In the genomic region with DNA sequence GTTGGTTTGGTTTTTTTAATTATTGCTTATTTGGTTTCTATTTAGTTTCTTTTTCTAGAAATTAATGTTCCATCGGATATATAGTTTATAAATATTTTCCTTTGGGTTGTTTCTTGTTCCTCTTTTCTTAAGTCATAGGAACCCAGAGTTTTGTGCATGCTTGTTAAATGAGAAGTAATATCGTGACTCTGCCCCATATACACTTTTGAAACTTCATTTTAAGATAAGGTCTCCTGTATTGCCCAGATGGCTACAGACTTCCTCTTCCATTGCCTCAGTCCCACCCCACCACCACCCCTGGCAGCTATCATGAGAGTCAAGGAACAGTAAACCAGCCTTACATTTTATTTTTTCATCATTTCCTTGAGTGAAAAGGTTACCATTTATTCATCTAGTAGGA, we compare ENCODE assay signal across 19 mouse cellular contexts.
"Had no signal": no experiment of that assay in that cellular context is flagged by ENCODE, and none has a peak within 500 bp of the region (broad histone marks: within the 10 kb centered on the region; RNA-seq: fewer than 3 reads in every experiment).

No protein-coding gene starts in this region.

- H3K4me3 ChIP-seq: midbrain, embryonic 10.5 days; midbrain, embryonic 12.5 days; myocyte; neural tube, embryonic 13.5 days; neural tube, embryonic 15.5 days had no signal

- H3K4me1 ChIP-seq: midbrain, embryonic 10.5 days; midbrain, embryonic 12.5 days; neural tube, embryonic 13.5 days; neural tube, embryonic 15.5 days had no signal

- DNase-seq: liver, postnatal 0 days; lung, embryonic 14.5 days; lung, postnatal 10 days; lung, postnatal 4 days; midbrain, embryonic 14.5 days; retina, postnatal 1 day; right cerebral cortex, adult 18-20 months; right cerebral cortex, postnatal 25 days; right cerebral cortex, postnatal 4 days; spleen, adult 18-20 months; thymus, adult 18-20 months; thymus, postnatal 14 days; thymus, postnatal 36 days had no signal

- H3K27me3 ChIP-seq: midbrain, embryonic 12.5 days; neural tube, embryonic 13.5 days; neural tube, embryonic 15.5 days had no signal

- H3K9me3 ChIP-seq: midbrain, embryonic 10.5 days; midbrain, embryonic 12.5 days; neural tube, embryonic 13.5 days; neural tube, embryonic 15.5 days had no signal

- H3K27ac ChIP-seq: midbrain, embryonic 10.5 days; midbrain, embryonic 12.5 days; neural tube, embryonic 13.5 days; neural tube, embryonic 15.5 days had no signal

- ATAC-seq: liver, postnatal 0 days; midbrain, embryonic 16.5 days had no signal

- H3K36me3 ChIP-seq: midbrain, embryonic 10.5 days; midbrain, embryonic 12.5 days; neural tube, embryonic 13.5 days; neural tube, embryonic 15.5 days had no signal
